Mouse (Mus musculus) small intestine, adult 2 months (tissue): ENCODE results near the gene Gm34653. TPM values are rescaled to one million over a fixed set of nuclear protein-coding genes. Genes with fewer than 3 reads are reported as not detected.

Experiments used
- H3K27ac ChIP-seq: fragments of 200-500 bp; 2 replicates; pipeline ENCODE4 v1.5.1; 2012; ENCODE audit warnings: low read depth, low read length, control low read depth, inconsistent platforms; ENCODE audit not compliant: insufficient read depth
- H3K27me3 ChIP-seq: fragments of 200-500 bp; 2 replicates; pipeline ENCODE4 v1.6.1; 2012; ENCODE audit warnings: mild to moderate bottlenecking, moderate library complexity, low read length, inconsistent platforms; ENCODE audit not compliant: control insufficient read depth, insufficient read depth
- H3K36me3 ChIP-seq: fragments of 200-500 bp; 2 replicates; pipeline ENCODE4 v1.6.1; 2012; ENCODE audit warnings: mild to moderate bottlenecking, low read length, control low read depth, inconsistent platforms; ENCODE audit not compliant: control insufficient read depth, insufficient read depth
- H3K4me1 ChIP-seq: fragments of 200-500 bp; 2 replicates; pipeline ENCODE4 v1.6.1; 2012; ENCODE audit warnings: low read length, inconsistent platforms, mixed read lengths; ENCODE audit not compliant: control insufficient read depth, insufficient read depth, insufficient read length
- H3K4me3 ChIP-seq: fragments of 200-500 bp; 2 replicates; pipeline ENCODE4 v1.5.1; 2012; ENCODE audit warnings: low read depth, mild to moderate bottlenecking, control low read depth, inconsistent platforms, low read length, moderate library complexity
- CTCF ChIP-seq: fragments of 200-500 bp; IDR thresholded peaks from 2 replicates; pipeline ENCODE4 v1.5.1; 2012; ENCODE audit warnings: low read depth, mild to moderate bottlenecking, control low read depth, inconsistent platforms, low read length, moderate library complexity, mixed read lengths; ENCODE audit not compliant: insufficient replicate concordance, insufficient read length; ENCODE audit errors: extremely low read depth
- POLR2A ChIP-seq: fragments of 200-500 bp; IDR thresholded peaks from 2 replicates; pipeline ENCODE4 v1.6.1; 2012; ENCODE audit warnings: low read depth, mild to moderate bottlenecking, control low read depth, inconsistent platforms, low read length, moderate library complexity
- WGBS: fragments of 180-500 bp; shearing (Covaris S2); methylation state at CpG from one replicate; pipeline ENCODE4 v1.1.7; 2018; 5-methylcytosine and 5-hydroxymethylcytosine counted together
- polyA plus RNA-seq: library from polyadenylated mRNA; depleted of rRNA; stranded (reverse); fragments of >200 nt; gene quantifications from 2 replicates; pipeline ENCODE4 v1.2.3, GENCODE M21; 2012; rRNA removed

Gm34653 gene
- polyA plus RNA-seq, 1 experiment: not detected

- Histone ChIP-seq H3K27ac (peak within 1 kb of the TSS; percentile 24; the same call in 1 of the 2 replicates), H3K4me3 (peak within 1 kb of the TSS; percentile 56), H3K27me3 (no peaks in the 10 kb centered on the region), H3K4me1 (peaks cover 5% of the 10 kb centered on the region; the same call in 1 of the 2 replicates), H3K36me3 (no peaks in the 10 kb centered on the region)
- TF ChIP-seq POLR2A (no peak), CTCF (no peak)
- WGBS: 9% methylated on average over 14 of the region's 14 CpGs
Measured at GRCm38 (mm10) chr2:34874271-34874670, 41.5 kb downstream of the Gm34653 start, which contains the start of gene Cutal. Gene Cutal, plus strand, starts transcription at chr2:34874396.

GRCm38 (mm10) chr2:34874816-34875345 is 42.1 kb downstream of the Gm34653 start, which contains the start of gene Psmd5:
Gene Psmd5, minus strand, starts transcription at chr2:34874968.
- H3K36me3 ChIP-seq: no peaks in the 10 kb centered on the region
- TF ChIP-seq POLR2A: no peak
- no peak for TF ChIP-seq CTCF
- H3K27me3 ChIP-seq: no peaks in the 10 kb centered on the region
- peaks cover 3% of the 10 kb centered on the region; the same call in 1 of the 2 replicates for H3K4me1 ChIP-seq
- peak within 1 kb of the TSS; percentile 24; the same call in 1 of the 2 replicates for H3K27ac ChIP-seq
- H3K4me3 ChIP-seq: peak within 1 kb of the TSS; percentile 56
- WGBS: 10% methylated on average over 8 of the region's 8 CpGs

- no peaks in the 10 kb centered on the region for H3K27me3 ChIP-seq
- no peak for TF ChIP-seq POLR2A
- no peak for TF ChIP-seq CTCF
- 83% methylated on average over 10 of the region's 10 CpGs for WGBS
Measured at GRCm38 (mm10) chr2:34880054-34880453, 47.2 kb downstream of the Gm34653 start.

GRCm38 (mm10) chr2:34882757-34883156 is 50.0 kb downstream of the Gm34653 start:
- WGBS: 58% methylated on average over 2 of the region's 2 CpGs
- H3K4me1 ChIP-seq: peaks cover 2% of the 10 kb centered on the region; the same call in 1 of the 2 replicates
- H3K27me3 ChIP-seq: no peaks in the 10 kb centered on the region
- TF ChIP-seq CTCF (no peak), POLR2A (no peak)
- no peaks in the 10 kb centered on the region for H3K36me3 ChIP-seq
- H3K4me3 ChIP-seq: no peak overlapping the region
- no peak overlapping the region for H3K27ac ChIP-seq

More at GRCm38 (mm10) chr2:34880054-34880453, 47.2 kb downstream of the Gm34653 start:
- H3K4me1 ChIP-seq: peaks cover 2% of the 10 kb centered on the region; the same call in 1 of the 2 replicates
- H3K4me3 ChIP-seq: no peak overlapping the region
- no peak overlapping the region for H3K27ac ChIP-seq
- H3K36me3 ChIP-seq: no peaks in the 10 kb centered on the region

GRCm38 (mm10) chr2:34883190-34883589 is 50.4 kb downstream of the Gm34653 start:
- TF ChIP-seq POLR2A (no peak), CTCF (no peak)
- Histone ChIP-seq H3K36me3 (no peaks in the 10 kb centered on the region), H3K4me1 (peaks cover 2% of the 10 kb centered on the region; the same call in 1 of the 2 replicates), H3K4me3 (no peak overlapping the region), H3K27me3 (no peaks in the 10 kb centered on the region), H3K27ac (no peak overlapping the region)
- 21% methylated on average over 5 of the region's 5 CpGs for WGBS

- no peaks in the 10 kb centered on the region for H3K27me3 ChIP-seq
- WGBS: 82% methylated on average over 2 of the region's 2 CpGs
- TF ChIP-seq CTCF (no peak), POLR2A (no peak)
Measured at GRCm38 (mm10) chr2:34884186-34884585, 51.4 kb downstream of the Gm34653 start.

More at GRCm38 (mm10) chr2:34884186-34884585, 51.4 kb downstream of the Gm34653 start:
- no peak overlapping the region for H3K27ac ChIP-seq
- peaks cover 2% of the 10 kb centered on the region; the same call in 1 of the 2 replicates for H3K4me1 ChIP-seq
- no peaks in the 10 kb centered on the region for H3K36me3 ChIP-seq
- no peak overlapping the region for H3K4me3 ChIP-seq

Other genes with a start within 250 kb of the Gm34653 start
- gene Gapvd1, start 77.8 kb upstream of the Gm34653 start, polyA plus RNA-seq: 4.8 and 7.3 TPM in 2 replicates
- gene Hspa5, start 61.0 kb upstream of the Gm34653 start, polyA plus RNA-seq: 252 and 340 TPM in 2 replicates
- gene Rabepk, start 33.1 kb upstream of the Gm34653 start, polyA plus RNA-seq: 16.2 and 16.9 TPM in 2 replicates
- gene Fbxw2, start 6.7 kb upstream of the Gm34653 start, polyA plus RNA-seq: 10.1 and 17.0 TPM in 2 replicates
- gene Cutal, start 41.4 kb downstream of the Gm34653 start, polyA plus RNA-seq: 3.7 and 16.0 TPM in 2 replicates
- gene Psmd5, start 42.0 kb downstream of the Gm34653 start, polyA plus RNA-seq: 3.0 and 4.2 TPM in 2 replicates
- gene Phf19, start 81.0 kb downstream of the Gm34653 start, polyA plus RNA-seq: 0.51 and 1.4 TPM in 2 replicates
- gene Traf1, start 128.8 kb downstream of the Gm34653 start, polyA plus RNA-seq: 3.8 and 6.1 TPM in 2 replicates
- gene Hc, start 228.4 kb downstream of the Gm34653 start, polyA plus RNA-seq: not detected in 2 replicates